Mouse (Mus musculus) hindbrain, embryonic 15.5 days (tissue): ENCODE results near the gene Kif23. TPM values are rescaled to one million over a fixed set of nuclear protein-coding genes. Genes with fewer than 3 reads are reported as not detected.

Experiments used
- ATAC-seq: fragments of 200-750 bp; cut with Nextera tagmentation; 2 replicates; pipeline ENCODE4 v1.8.0; 2017; ENCODE audit warnings: low read depth, moderate number of reproducible peaks, moderate TSS enrichment; ENCODE audit not compliant: low FRiP score
- H3K27ac ChIP-seq: fragments of 300-500 bp; sonication (generic); replicated peaks from 2 replicates; pipeline ENCODE4 v1.5.1; 2015; ENCODE audit warnings: mild to moderate bottlenecking, inconsistent platforms
- H3K27me3 ChIP-seq: fragments of 300-500 bp; sonication (generic); 2 replicates; pipeline ENCODE4 v1.6.1; 2015; ENCODE audit warnings: control low read depth, inconsistent platforms
- H3K36me3 ChIP-seq: fragments of 300-500 bp; sonication (generic); 2 replicates; pipeline ENCODE4 v1.6.1; 2015; ENCODE audit warnings: control low read depth, inconsistent platforms
- H3K4me1 ChIP-seq: fragments of 300-500 bp; sonication (generic); replicated peaks from 2 replicates; pipeline ENCODE4 v1.6.1; 2015; ENCODE audit warnings: control low read depth, inconsistent platforms
- H3K4me2 ChIP-seq: fragments of 300-500 bp; sonication (generic); 2 replicates; pipeline ENCODE4 v1.6.1; 2015; ENCODE audit warnings: moderate library complexity, mild to moderate bottlenecking, inconsistent platforms
- H3K4me3 ChIP-seq: fragments of 300-500 bp; sonication (generic); 2 replicates; pipeline ENCODE4 v1.5.1; 2015; ENCODE audit warnings: mild to moderate bottlenecking, inconsistent platforms
- H3K9ac ChIP-seq: fragments of 300-500 bp; sonication (generic); 2 replicates; pipeline ENCODE4 v1.6.1; 2015; ENCODE audit warnings: inconsistent platforms
- H3K9me3 ChIP-seq: fragments of 300-500 bp; sonication (generic); 2 replicates; pipeline ENCODE4 v1.6.1; 2016; ENCODE audit warnings: control low read depth, inconsistent platforms
- WGBS: fragments of 180-500 bp; shearing (Covaris S2); methylation state at CpG from one replicate; pipeline ENCODE4 v1.1.7; 2015; 5-methylcytosine and 5-hydroxymethylcytosine counted together
- polyA plus RNA-seq: library from polyadenylated mRNA; unstranded; fragments of >200 nt; fragmentation: Nextera tagmentation; extraction: Ambion mirVana; gene quantifications from 2 replicates; pipeline ENCODE4 v1.2.1, GENCODE M21; 2015

The Kif23 gene
- polyA plus RNA-seq, 1 experiment from 2014 or later, result 20.4 TPM

- WGBS, result 78% methylated on average over 10 of the region's 10 CpGs
Measured at GRCm38 (mm10) chr9:61967357-61967756, 20.8 kb upstream of the Kif23 start.

GRCm38 (mm10) chr9:61965987-61966386 is 19.4 kb upstream of the Kif23 start:
- H3K9me3 ChIP-seq, result no peaks in the 10 kb centered on the region
- WGBS, result 94% methylated on average over 7 of the region's 7 CpGs
- H3K9ac ChIP-seq, result no peak overlapping the region
- H3K27me3 ChIP-seq, result no peaks in the 10 kb centered on the region
- peaks cover 3% of the 10 kb centered on the region; the same call in 1 of the 2 replicates for H3K4me1 ChIP-seq
- no peak overlapping the region for H3K4me3 ChIP-seq
- H3K4me2 ChIP-seq, result no peak overlapping the region
- H3K36me3 ChIP-seq, result no peaks in the 10 kb centered on the region
- ATAC-seq, result peak; percentile 13; the same call in 1 of the 2 replicates
- no peak overlapping the region for H3K27ac ChIP-seq

More at GRCm38 (mm10) chr9:61967357-61967756, 20.8 kb upstream of the Kif23 start:
- Histone ChIP-seq H3K4me1 (peaks cover 3% of the 10 kb centered on the region; the same call in 1 of the 2 replicates), H3K4me3 (no peak overlapping the region), H3K36me3 (no peaks in the 10 kb centered on the region), H3K9me3 (no peaks in the 10 kb centered on the region), H3K27ac (no peak overlapping the region), H3K27me3 (no peaks in the 10 kb centered on the region), H3K9ac (no peak overlapping the region), H3K4me2 (no peak overlapping the region)
- 0 out of 2 replicates have a peak, but pooled peaks have one; percentile 10 for ATAC-seq

GRCm38 (mm10) chr9:61965411-61965930 is 18.9 kb upstream of the Kif23 start:
- WGBS, result 39% methylated on average over 4 of the region's 4 CpGs
- Histone ChIP-seq H3K27me3 (no peaks in the 10 kb centered on the region), H3K4me3 (no peak overlapping the region), H3K9me3 (no peaks in the 10 kb centered on the region), H3K4me2 (no peak overlapping the region), H3K9ac (no peak overlapping the region), H3K4me1 (peaks cover 3% of the 10 kb centered on the region; the same call in 1 of the 2 replicates), H3K36me3 (no peaks in the 10 kb centered on the region), H3K27ac (peak overlapping the region; percentile 42)
- ATAC-seq, result peak; percentile 54; the same call in 1 of the 2 replicates

GRCm38 (mm10) chr9:61963356-61963755 is 16.8 kb upstream of the Kif23 start:
- Histone ChIP-seq H3K4me2 (no peak overlapping the region), H3K9ac (no peak overlapping the region), H3K36me3 (no peaks in the 10 kb centered on the region), H3K9me3 (no peaks in the 10 kb centered on the region), H3K27ac (no peak overlapping the region), H3K4me3 (no peak overlapping the region), H3K4me1 (peaks cover 3% of the 10 kb centered on the region; the same call in 1 of the 2 replicates), H3K27me3 (no peaks in the 10 kb centered on the region)
- WGBS, result 75% methylated on average over 6 of the region's 6 CpGs
- ATAC-seq, result no peak

- Histone ChIP-seq H3K27me3 (no peaks in the 10 kb centered on the region), H3K9me3 (no peaks in the 10 kb centered on the region), H3K4me3 (no peak overlapping the region), H3K27ac (no peak overlapping the region), H3K36me3 (no peaks in the 10 kb centered on the region), H3K4me1 (peaks cover 3% of the 10 kb centered on the region; the same call in 1 of the 2 replicates), H3K4me2 (no peak overlapping the region), H3K9ac (no peak overlapping the region)
- 93% methylated on average over 4 of the region's 4 CpGs for WGBS
- no peak for ATAC-seq
Measured at GRCm38 (mm10) chr9:61961181-61961580, 14.6 kb upstream of the Kif23 start.

GRCm38 (mm10) chr9:61960753-61961152 is 14.2 kb upstream of the Kif23 start:
- Histone ChIP-seq H3K4me1 (peaks cover 3% of the 10 kb centered on the region; the same call in 1 of the 2 replicates), H3K36me3 (no peaks in the 10 kb centered on the region), H3K27me3 (no peaks in the 10 kb centered on the region), H3K9me3 (no peaks in the 10 kb centered on the region), H3K4me3 (no peak overlapping the region), H3K4me2 (no peak overlapping the region), H3K27ac (no peak overlapping the region), H3K9ac (no peak overlapping the region)
- no peak for ATAC-seq
- 69% methylated on average over 5 of the region's 5 CpGs for WGBS

- ATAC-seq, result no peak
- no peaks in the 10 kb centered on the region for H3K36me3 ChIP-seq
- no peaks in the 10 kb centered on the region for H3K27me3 ChIP-seq
- no peak overlapping the region for H3K9ac ChIP-seq
- no peaks in the 10 kb centered on the region for H3K4me1 ChIP-seq
- no peak overlapping the region for H3K4me3 ChIP-seq
- H3K27ac ChIP-seq, result no peak overlapping the region
- H3K4me2 ChIP-seq, result no peak overlapping the region
- WGBS, result 82% methylated on average over 1 of the region's 1 CpGs
- H3K9me3 ChIP-seq, result no peaks in the 10 kb centered on the region
Measured at GRCm38 (mm10) chr9:61959921-61960569, 13.5 kb upstream of the Kif23 start.

- Histone ChIP-seq H3K27ac (no peak overlapping the region), H3K9me3 (no peaks in the 10 kb centered on the region), H3K9ac (no peak overlapping the region), H3K4me1 (no peaks in the 10 kb centered on the region), H3K4me2 (no peak overlapping the region), H3K36me3 (no peaks in the 10 kb centered on the region), H3K27me3 (no peaks in the 10 kb centered on the region), H3K4me3 (no peak overlapping the region)
- ATAC-seq, result no peak
Measured at GRCm38 (mm10) chr9:61954707-61955106, 8.1 kb upstream of the Kif23 start.

GRCm38 (mm10) chr9:61952241-61952640 is 5.7 kb upstream of the Kif23 start:
- H3K36me3 ChIP-seq, result no peaks in the 10 kb centered on the region
- no peak overlapping the region for H3K4me2 ChIP-seq
- ATAC-seq, result no peak
- H3K9me3 ChIP-seq, result no peaks in the 10 kb centered on the region
- H3K4me3 ChIP-seq, result no peak overlapping the region
- H3K27ac ChIP-seq, result no peak overlapping the region
- H3K9ac ChIP-seq, result no peak overlapping the region
- no peaks in the 10 kb centered on the region for H3K27me3 ChIP-seq
- H3K4me1 ChIP-seq, result peaks cover 7% of the 10 kb centered on the region
- WGBS, result 51% methylated on average over 7 of the region's 7 CpGs

GRCm38 (mm10) chr9:61947402-61948346 is 1.1 kb upstream of the Kif23 start:
- Histone ChIP-seq H3K4me3 (peak overlapping the region; percentile 62), H3K27me3 (no peaks in the 10 kb centered on the region), H3K27ac (peak overlapping the region; percentile 73; the same call in 1 of the 2 replicates), H3K4me1 (peaks cover 16% of the 10 kb centered on the region), H3K4me2 (peak overlapping the region; percentile 98), H3K36me3 (no peaks in the 10 kb centered on the region), H3K9me3 (no peaks in the 10 kb centered on the region), H3K9ac (peak overlapping the region; percentile 49)
- WGBS, result 6% methylated on average over 24 of the region's 24 CpGs
- ATAC-seq, result peak; percentile 82

- Histone ChIP-seq H3K27me3 (no peaks in the 10 kb centered on the region), H3K4me2 (peak overlapping the region; percentile 98), H3K9ac (peak overlapping the region; percentile 38), H3K4me3 (peak overlapping the region; percentile 62), H3K36me3 (no peaks in the 10 kb centered on the region), H3K27ac (no peak overlapping the region), H3K4me1 (peaks cover 16% of the 10 kb centered on the region), H3K9me3 (no peaks in the 10 kb centered on the region)
- ATAC-seq, result peak; percentile 89
- under 1% methylated on average over 37 of the region's 38 CpGs for WGBS
Measured at GRCm38 (mm10) chr9:61945973-61946611, 482 bp downstream of the Kif23 start.
